Mouse (Mus musculus) ES-Bruce4 (cell line): Measurements from ENCODE around the gene Ndufs4. TPM values are rescaled to one million over a fixed set of nuclear protein-coding genes. Genes with fewer than 3 reads are reported as not detected.

Experiments
- H3K27ac ChIP-seq: 2 replicates; pipeline ENCODE4 v1.5.1; 2012; ENCODE audit warnings: low read length, inconsistent platforms; ENCODE audit not compliant: insufficient read depth
- H3K27me3 ChIP-seq: 2 replicates; pipeline ENCODE4 v1.6.1; 2012; ENCODE audit warnings: mild to moderate bottlenecking, low read length, inconsistent platforms; ENCODE audit not compliant: control insufficient read depth, poor library complexity, insufficient read depth, severe bottlenecking
- H3K36me3 ChIP-seq: 2 replicates; pipeline ENCODE4 v1.6.1; 2012; ENCODE audit warnings: inconsistent platforms, mild to moderate bottlenecking, low read length, moderate library complexity; ENCODE audit not compliant: control insufficient read depth, poor library complexity, insufficient read depth, severe bottlenecking
- H3K4me1 ChIP-seq: one replicate; pipeline ENCODE4 v1.8.1; 2011; ENCODE audit warnings: low read length; ENCODE audit not compliant: control insufficient read depth, insufficient read depth
- H3K4me3 ChIP-seq: 2 replicates; pipeline ENCODE4 v1.5.1; 2011; ENCODE audit warnings: low read depth, mild to moderate bottlenecking, low read length
- H3K9ac ChIP-seq: 2 replicates; pipeline ENCODE4 v1.6.1; 2012; ENCODE audit warnings: low read depth, mild to moderate bottlenecking, inconsistent platforms; ENCODE audit not compliant: poor library complexity, severe bottlenecking
- H3K9me3 ChIP-seq: replicated peaks from 2 replicates; pipeline ENCODE4 v1.6.1; 2012; ENCODE audit warnings: mild to moderate bottlenecking, low read length, inconsistent platforms; ENCODE audit not compliant: control insufficient read depth, poor library complexity, insufficient read depth, severe bottlenecking
- CTCF ChIP-seq: IDR thresholded peaks from one replicate; pipeline ENCODE4 v1.8.1; 2011; ENCODE audit warnings: low read depth, low read length
- EP300 ChIP-seq: IDR thresholded peaks from 2 replicates; pipeline ENCODE4 v1.6.1; 2011; ENCODE audit warnings: low read depth, low read length; ENCODE audit not compliant: insufficient read depth
- POLR2A ChIP-seq: IDR thresholded peaks from one replicate; pipeline ENCODE4 v1.8.1; 2011; ENCODE audit warnings: low read length; ENCODE audit not compliant: insufficient read depth
- polyA plus RNA-seq: library from polyadenylated mRNA; stranded (reverse); fragments of >200 nt; gene quantifications from 2 replicates; pipeline ENCODE4 v1.2.4, GENCODE M21; 2011; ENCODE audit warnings: low read depth; ENCODE audit not compliant: missing spikeins, insufficient read depth, insufficient read length

The Ndufs4 gene
- polyA plus RNA-seq, 1 experiment = 137 TPM

- Histone ChIP-seq H3K27ac (no peak overlapping the region), H3K4me1 (no peaks in the 10 kb centered on the region), H3K4me3 (no peak overlapping the region), H3K36me3 (no peaks in the 10 kb centered on the region), H3K9ac (no peak overlapping the region), H3K27me3 (no peaks in the 10 kb centered on the region), H3K9me3 (no peaks in the 10 kb centered on the region)
- no peak for TF ChIP-seq CTCF
- no peak for TF ChIP-seq POLR2A
- TF ChIP-seq EP300 = no peak
Measured at GRCm38 (mm10) chr13:114315374-114315773, 72.7 kb downstream of the Ndufs4 start.

GRCm38 (mm10) chr13:114314953-114315352, 73.1 kb downstream of the Ndufs4 start:
- H3K27me3 ChIP-seq = no peaks in the 10 kb centered on the region
- H3K9ac ChIP-seq = no peak overlapping the region
- H3K4me1 ChIP-seq = no peaks in the 10 kb centered on the region
- H3K4me3 ChIP-seq = no peak overlapping the region
- no peak overlapping the region for H3K27ac ChIP-seq
- H3K9me3 ChIP-seq = no peaks in the 10 kb centered on the region
- no peak for TF ChIP-seq POLR2A
- no peaks in the 10 kb centered on the region for H3K36me3 ChIP-seq

- Histone ChIP-seq H3K4me3 (no peak overlapping the region), H3K4me1 (no peaks in the 10 kb centered on the region), H3K9me3 (no peaks in the 10 kb centered on the region), H3K27me3 (no peaks in the 10 kb centered on the region), H3K36me3 (no peaks in the 10 kb centered on the region), H3K27ac (peak overlapping the region; percentile 17), H3K9ac (no peak overlapping the region)
- TF ChIP-seq CTCF (no peak), EP300 (no peak), POLR2A (no peak)
Measured at GRCm38 (mm10) chr13:114310591-114310990, 77.5 kb downstream of the Ndufs4 start.

- Histone ChIP-seq H3K27me3 (no peaks in the 10 kb centered on the region), H3K4me3 (no peak overlapping the region), H3K27ac (0 out of 2 replicates have a peak overlapping the region, but pooled peaks have one; percentile 2), H3K4me1 (peaks cover 4% of the 10 kb centered on the region), H3K36me3 (no peaks in the 10 kb centered on the region), H3K9me3 (no peaks in the 10 kb centered on the region), H3K9ac (no peak overlapping the region)
- TF ChIP-seq EP300 (no peak), POLR2A (no peak), CTCF (no peak)
Measured at GRCm38 (mm10) chr13:114304684-114305083, 83.4 kb downstream of the Ndufs4 start.

GRCm38 (mm10) chr13:114303466-114304175, 84.4 kb downstream of the Ndufs4 start:
- no peaks in the 10 kb centered on the region for H3K36me3 ChIP-seq
- no peak for TF ChIP-seq POLR2A
- TF ChIP-seq CTCF = no peak

GRCm38 (mm10) chr13:114297761-114298160, 90.3 kb downstream of the Ndufs4 start:
- Histone ChIP-seq H3K9ac (no peak overlapping the region), H3K36me3 (no peaks in the 10 kb centered on the region), H3K9me3 (no peaks in the 10 kb centered on the region), H3K27ac (peak overlapping the region; percentile 36; the same call in 1 of the 2 replicates), H3K4me1 (peaks cover 3% of the 10 kb centered on the region), H3K27me3 (no peaks in the 10 kb centered on the region), H3K4me3 (no peak overlapping the region)
- TF ChIP-seq CTCF = no peak
- no peak for TF ChIP-seq EP300
- TF ChIP-seq POLR2A = no peak

More at GRCm38 (mm10) chr13:114303466-114304175, 84.4 kb downstream of the Ndufs4 start:
- no peak overlapping the region for H3K4me3 ChIP-seq
- H3K4me1 ChIP-seq = peaks cover 4% of the 10 kb centered on the region
- H3K27me3 ChIP-seq = no peaks in the 10 kb centered on the region
- H3K27ac ChIP-seq = no peak overlapping the region; the same call in none of the 2 replicates
- no peak overlapping the region for H3K9ac ChIP-seq
- H3K9me3 ChIP-seq = no peaks in the 10 kb centered on the region
